Mouse (Mus musculus): ENCODE measurements at regions not wholly inside any gene's neighbourhood (a gene's known extent, or its start where the extent isn't known, plus 50 kb on each side); places are given as distances from the start of the nearest gene placed in this dataset.

- no peak for DNase-seq (ENCODE audit: low read depth, low spot score)
Measured at GRCm38 (mm10) chr10:51056950-51057349, 162.4 kb downstream of the Sim1 start.

- no peak for DNase-seq (ENCODE audit: low read depth, low spot score)
Measured at GRCm38 (mm10) chr10:51058333-51058732, 163.8 kb downstream of the Sim1 start.

DNA sequence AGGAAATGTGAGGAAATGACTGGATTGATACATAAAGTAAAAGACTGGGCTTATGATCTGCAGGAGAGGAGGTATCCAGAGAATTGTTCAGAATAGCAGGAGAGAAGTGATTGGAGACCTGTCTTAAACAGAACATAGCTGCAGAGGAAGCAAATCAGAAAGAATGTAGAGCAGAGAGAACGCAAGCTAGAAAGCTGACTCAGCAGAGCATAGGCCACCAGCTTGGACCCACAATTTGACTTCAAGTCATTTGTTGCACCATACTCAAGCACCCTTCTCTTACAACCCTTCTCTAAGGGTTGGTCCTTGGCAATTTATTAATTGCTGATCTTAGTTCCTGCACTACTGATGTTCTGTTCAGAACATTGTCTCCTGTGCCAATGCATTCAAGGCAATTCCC lies 207.0 kb downstream of the Sim1 start:
- DNase-seq (ENCODE audit: low read depth, low spot score), result no peak

DNA sequence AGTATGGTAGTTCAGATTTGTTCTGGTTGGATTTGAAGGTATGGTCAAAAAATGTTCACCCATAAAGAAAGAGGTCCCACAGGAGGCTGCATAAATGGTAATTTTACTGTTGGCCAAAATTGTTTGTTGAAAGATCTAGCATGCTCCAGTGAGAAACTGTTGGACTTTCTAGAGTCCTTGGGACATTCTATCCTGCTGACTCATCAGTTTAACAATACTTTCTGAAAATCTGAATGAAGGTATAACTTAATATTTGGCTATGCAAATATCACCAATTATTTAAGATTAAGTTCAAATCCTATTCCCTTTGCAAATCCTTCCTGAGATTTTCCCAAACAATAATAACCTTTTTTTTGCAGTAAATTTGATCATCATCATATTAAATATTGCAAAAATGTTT lies 257.3 kb downstream of the Sim1 start:
- no peak for DNase-seq (ENCODE audit: low read depth, low spot score)

- no peak for DNase-seq (ENCODE audit: low read depth, low spot score)
Measured at GRCm38 (mm10) chr10:51153484-51153985, 259.0 kb downstream of the Sim1 start.

DNA sequence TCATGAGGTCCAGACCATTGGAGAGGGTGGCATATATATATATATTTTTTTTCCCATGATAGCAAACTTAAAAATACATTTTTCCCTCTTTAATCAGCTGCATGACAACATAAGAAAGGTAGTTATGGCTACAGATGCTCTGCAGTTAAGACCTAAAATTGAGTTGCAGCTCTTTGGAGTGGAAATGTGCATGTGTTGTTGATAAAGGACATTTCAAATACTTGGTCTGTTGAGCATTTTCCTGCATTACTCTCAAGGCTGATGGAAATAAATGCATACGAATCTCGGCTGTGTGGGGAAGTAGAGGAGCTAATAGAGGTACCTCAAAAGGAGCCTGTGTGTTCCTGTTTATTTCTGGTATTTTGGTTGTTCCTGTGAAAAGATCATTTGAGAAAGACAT lies 259.5 kb downstream of the Sim1 start:
- no peak for DNase-seq (ENCODE audit: low read depth, low spot score)

DNA sequence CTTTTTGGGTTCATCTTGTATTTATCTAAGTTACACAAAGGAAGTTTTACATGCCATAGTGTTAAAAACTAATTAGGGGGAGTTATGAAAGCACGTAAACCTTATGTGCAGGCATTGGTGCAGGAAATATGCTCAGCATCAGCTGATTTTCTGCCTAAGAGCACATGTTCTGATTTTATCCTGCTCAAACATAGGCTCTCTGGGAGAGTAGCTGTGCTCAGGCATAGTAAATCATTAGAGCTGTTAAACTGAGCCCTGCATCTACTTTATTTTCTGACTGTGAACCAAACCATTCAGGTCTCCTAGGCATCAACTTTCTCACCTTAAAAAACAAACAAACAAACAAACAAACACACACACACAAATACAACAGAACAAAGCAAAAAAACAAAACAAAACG lies 260.2 kb downstream of the Sim1 start:
- no peak for DNase-seq (ENCODE audit: low read depth, low spot score)

- DNase-seq (ENCODE audit: low read depth, low spot score), result no peak
Measured at GRCm38 (mm10) chr10:51173619-51174018, 279.1 kb downstream of the Sim1 start.

DNA sequence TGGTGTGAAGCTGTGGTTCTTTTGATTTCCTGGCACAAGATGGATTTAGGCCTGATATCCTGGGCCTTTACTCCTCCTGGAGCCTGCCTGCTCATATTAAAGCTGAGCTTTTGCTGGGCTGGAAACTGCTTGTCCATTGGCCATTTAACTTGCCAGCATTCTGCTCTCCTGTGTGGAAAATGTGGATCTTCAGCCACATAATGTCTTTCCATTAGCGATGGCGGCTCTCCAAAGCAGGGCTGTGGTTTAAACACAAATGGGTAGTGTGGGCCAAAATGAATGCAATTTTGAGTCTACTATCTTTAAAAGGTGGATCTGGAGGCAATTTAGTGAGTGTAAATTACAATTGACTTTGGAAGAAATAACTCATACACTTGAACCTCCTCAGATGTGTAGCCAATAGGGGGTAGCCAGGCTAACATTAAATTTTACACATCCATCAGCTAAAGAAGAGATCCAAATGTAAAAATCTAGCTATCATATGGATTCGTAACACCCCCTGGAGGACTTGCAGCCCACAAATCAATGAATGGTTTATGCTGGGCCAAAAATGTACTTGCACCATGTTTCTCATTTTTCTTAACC lies 281.5 kb downstream of the Sim1 start:
- DNase-seq (ENCODE audit: low read depth, low spot score), result no peak

DNA sequence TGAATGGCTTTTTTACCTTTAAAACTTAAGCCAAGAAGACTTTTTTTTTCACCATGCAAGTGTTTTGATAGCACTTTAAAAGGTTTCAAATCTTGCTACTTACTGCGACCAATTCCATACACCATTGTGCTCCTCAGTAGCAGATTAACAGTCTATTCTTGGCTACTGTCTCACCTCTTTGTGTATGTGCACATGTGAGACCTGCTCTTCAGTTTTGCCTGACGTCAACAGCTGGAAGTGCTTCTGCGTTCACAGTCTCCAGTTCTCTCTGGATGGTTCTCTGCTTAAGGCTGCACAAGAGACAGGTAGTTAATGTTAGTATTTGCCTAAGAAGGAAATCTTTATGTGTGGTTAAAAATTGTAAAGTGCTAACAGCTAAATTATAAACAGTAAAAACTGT lies 282.1 kb downstream of the Sim1 start:
- no peak for DNase-seq (ENCODE audit: low read depth, low spot score)

DNA sequence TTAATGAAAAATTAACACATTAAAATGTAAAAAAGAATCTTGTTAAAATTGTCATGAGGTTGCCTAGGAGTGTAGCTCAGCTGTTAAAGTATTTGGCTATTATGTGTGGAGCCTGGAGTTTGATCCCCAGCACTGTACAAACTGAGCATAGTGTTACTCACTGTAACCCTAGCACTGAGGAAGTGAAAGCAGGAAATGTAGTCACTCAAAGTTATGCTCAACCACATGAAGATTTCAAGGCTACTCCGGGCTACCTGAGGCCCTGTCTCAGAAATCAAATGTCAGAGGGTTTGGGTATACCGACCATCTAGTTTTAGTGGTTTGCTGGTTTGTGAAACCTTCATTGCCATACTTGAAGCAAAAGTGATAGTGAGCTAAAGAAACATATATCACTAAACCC lies 287.2 kb downstream of the Sim1 start:
- DNase-seq (ENCODE audit: low read depth, low spot score), result no peak

GRCm38 (mm10) chr10:51191407-51192059 lies 288.9 kb upstream of the Gm49339 start:
- no peak for DNase-seq (ENCODE audit: low read depth, low spot score)

GRCm38 (mm10) chr10:51219481-51219880 lies 260.9 kb upstream of the Gm49339 start:
- no peak for DNase-seq (ENCODE audit: low read depth, low spot score)

DNA sequence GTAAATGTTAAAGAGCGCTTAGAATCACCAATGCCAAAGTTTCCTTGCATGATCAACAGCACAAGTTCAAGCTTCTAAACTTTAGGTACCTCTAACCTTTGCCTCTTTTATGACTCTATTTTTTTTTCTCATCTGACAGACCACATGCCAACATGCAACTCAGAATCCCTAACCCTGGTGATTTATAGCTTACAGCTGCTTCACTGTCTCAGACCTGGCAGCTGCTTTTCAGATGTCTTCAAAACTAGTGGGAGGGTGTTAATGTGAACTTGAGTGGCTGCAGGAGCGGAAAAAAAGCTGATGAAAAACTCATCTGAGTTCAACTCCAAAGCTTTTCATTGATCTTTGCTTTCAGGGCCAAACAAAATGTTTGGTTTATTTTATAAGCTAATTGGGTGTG lies 246.8 kb upstream of the Gm49339 start:
- no peak for DNase-seq (ENCODE audit: low read depth, low spot score)

GRCm38 (mm10) chr10:51235586-51236575 lies 244.5 kb upstream of the Gm49339 start:
- DNase-seq (ENCODE audit: low read depth, low spot score), result no peak

DNA sequence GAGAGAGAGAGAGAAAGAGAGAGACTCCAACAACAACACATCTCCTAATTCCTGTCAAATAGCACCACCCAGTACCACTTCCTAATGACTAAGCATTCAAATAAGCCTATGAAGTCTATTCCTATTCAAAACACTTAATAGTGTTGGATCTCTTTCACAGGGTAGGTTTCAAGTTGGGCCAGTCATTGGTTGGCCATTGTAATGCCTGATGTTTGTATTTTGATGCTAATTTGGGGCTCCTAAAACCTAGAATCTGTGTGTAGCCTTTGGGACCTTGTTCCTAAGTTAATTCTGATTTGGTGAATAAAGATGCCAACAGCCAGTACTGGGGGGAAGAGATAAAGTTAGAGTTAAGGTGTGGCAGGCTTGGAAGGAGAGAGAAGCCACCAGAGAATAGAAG lies 242.3 kb upstream of the Gm49339 start:
- DNase-seq (ENCODE audit: low read depth, low spot score), result peak; percentile 43

- no peak for DNase-seq (ENCODE audit: low read depth, low spot score)
Measured at GRCm38 (mm10) chr10:51253439-51253838, 227.0 kb upstream of the Gm49339 start.

GRCm38 (mm10) chr10:51257587-51258049 lies 222.8 kb upstream of the Gm49339 start:
- DNase-seq (ENCODE audit: low read depth, low spot score), result no peak

GRCm38 (mm10) chr10:51271364-51271763 lies 209.0 kb upstream of the Gm49339 start:
- DNase-seq (ENCODE audit: low read depth, low spot score), result no peak

GRCm38 (mm10) chr10:51278195-51278594 lies 202.2 kb upstream of the Gm49339 start:
- no peak for DNase-seq (ENCODE audit: low read depth, low spot score)

GRCm38 (mm10) chr10:51282451-51282850 lies 198.0 kb upstream of the Gm49339 start:
- DNase-seq (ENCODE audit: low read depth, low spot score), result no peak

DNA sequence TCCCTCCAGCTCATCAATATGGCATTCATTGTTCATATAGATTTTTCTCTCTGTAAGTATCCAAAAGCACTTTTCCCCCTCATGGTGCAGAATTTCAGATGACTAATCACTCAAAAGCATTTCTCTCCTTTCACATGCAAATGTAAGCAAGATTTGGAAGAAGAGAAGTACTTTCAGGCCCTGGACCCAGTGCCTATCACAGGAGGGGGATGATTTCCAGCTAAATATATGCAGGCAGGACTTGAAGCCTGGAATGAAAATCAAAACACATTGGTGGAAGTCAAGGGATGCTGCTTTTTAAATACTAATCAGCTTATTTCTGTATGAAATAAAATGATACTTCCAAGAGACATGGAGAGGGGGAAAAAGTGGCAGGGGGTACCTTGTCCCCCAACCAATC lies 195.9 kb upstream of the Gm49339 start:
- no peak for DNase-seq (ENCODE audit: low read depth, low spot score)

All from WW6 (cell line).